Mouse (Mus musculus) lung, adult 2 months (tissue): ENCODE data around the gene 1110008P14Rik.

Source experiments
- CTCF ChIP-seq: fragments of 200-500 bp; IDR thresholded peaks from 2 replicates; pipeline ENCODE4 v1.5.1; 2011; ENCODE audit warnings: mild to moderate bottlenecking, low read length, control low read depth; ENCODE audit not compliant: insufficient read depth
- POLR2A ChIP-seq: fragments of 200-500 bp; IDR thresholded peaks from 2 replicates; pipeline ENCODE4 v1.6.1; 2011; ENCODE audit warnings: low read depth, mild to moderate bottlenecking, control low read depth, low read length, borderline replicate concordance; ENCODE audit errors: extremely low read depth

- TF ChIP-seq POLR2A (no peak), CTCF (no peak)
Observed at GRCm38 (mm10) chr2:32396695-32397094, 15.0 kb upstream of the 1110008P14Rik start.
